Mouse (Mus musculus): Measurements from ENCODE around the gene Sh3gl3. TPM values are rescaled to one million over a fixed set of nuclear protein-coding genes. Genes with fewer than 3 reads are reported as not detected.
"Not testable (repeated sequence)": the region's sequence is repeated elsewhere in the genome, so short reads cannot be mapped to it uniquely, and the experiment has no call there.

Gene Sh3gl3
- total RNA-seq, 1 experiment from 2014 or later = not detected

DNA sequence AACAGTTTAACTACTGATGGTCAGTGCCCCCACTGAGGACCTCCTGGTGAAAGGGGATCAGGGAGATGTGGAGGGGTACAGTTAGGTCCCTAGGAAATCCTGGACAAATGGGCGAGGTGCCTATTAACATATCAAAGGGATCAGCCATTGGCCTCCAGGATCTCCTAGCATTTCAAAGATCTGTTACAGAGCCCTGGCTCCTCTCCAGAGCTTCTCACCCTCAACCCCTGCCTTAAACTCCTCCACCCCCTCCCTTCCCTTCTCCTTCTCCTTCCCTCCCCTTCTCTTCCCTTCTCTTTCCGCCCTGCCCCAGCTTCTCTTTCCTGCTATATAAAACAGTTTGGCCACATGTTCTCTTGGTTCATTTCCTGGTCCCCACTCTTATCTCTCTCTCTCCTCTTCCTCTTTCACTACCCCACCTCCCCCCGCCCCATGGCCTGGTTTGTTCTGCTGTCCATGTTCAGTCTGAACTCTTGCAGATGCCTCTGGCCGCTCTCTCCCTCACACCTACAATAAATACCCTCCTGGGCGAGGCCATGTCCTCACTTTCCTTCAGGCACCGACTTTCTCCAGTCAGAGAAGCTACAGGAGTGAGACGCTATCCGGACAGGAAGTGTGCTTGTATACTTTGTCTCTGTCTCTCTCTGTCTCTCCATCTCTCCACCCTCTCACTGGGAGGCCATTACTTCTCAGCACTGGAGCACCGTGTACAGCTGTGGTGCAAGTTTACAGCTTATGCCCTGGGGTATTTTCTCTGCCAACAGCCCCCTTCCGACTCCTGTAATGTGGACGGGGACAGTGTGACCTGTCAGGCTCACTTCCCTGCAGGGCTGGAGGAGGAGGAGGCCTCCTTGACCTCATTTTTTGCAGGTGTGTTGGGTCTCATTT lies 60.6 kb downstream of the Sh3gl3 start:
- ATAC-seq (replicated peaks; ENCODE audit: insufficient number of reproducible peaks, low FRiP score, low TSS enrichment, poor library complexity, severe bottlenecking) = 0 out of 2 replicates have a peak, but pooled peaks have one; percentile 9

DNA sequence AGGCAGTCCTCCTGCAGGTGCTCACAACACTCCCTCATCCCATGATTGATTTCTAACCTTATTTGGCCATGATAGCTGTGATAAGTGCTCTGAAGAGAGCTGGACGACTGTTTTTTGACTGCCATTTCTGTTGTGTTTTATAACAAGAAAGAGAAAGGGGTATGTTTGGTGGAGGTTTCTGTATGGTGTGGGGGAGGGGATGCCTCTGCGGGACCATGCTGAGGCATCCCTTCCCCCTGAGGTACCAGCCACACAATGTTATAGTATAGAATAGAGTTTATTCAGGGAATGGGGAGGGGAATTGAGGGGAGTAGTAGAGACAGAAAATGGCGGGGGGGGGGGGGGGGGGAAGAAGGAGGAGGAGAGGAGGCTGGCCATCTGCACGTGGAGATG lies 61.3 kb downstream of the Sh3gl3 start:
- ATAC-seq (replicated peaks; ENCODE audit: insufficient number of reproducible peaks, low FRiP score, low TSS enrichment, poor library complexity, severe bottlenecking) = no peak

DNA sequence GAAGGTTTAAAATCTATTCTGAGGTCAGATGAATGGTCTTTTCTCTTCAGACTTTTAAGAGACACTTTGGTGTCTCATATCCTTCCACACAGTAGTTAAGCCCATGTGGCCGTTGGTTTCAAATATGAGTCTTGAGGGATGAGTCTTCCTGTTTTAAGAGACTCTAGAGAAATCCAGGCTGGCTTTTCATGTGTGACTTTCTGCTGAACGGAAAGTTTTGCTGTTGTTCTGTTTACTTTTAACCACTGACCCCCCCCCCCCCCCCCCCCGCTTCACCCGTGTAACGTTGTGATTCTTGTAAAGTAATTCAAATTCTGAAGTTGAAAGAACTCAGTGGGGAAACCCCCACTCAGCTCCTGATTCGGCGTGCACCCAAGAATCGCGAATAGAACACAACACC lies 61.8 kb downstream of the Sh3gl3 start:
- ATAC-seq (replicated peaks; ENCODE audit: insufficient number of reproducible peaks, low FRiP score, low TSS enrichment, poor library complexity, severe bottlenecking) = no peak

DNA sequence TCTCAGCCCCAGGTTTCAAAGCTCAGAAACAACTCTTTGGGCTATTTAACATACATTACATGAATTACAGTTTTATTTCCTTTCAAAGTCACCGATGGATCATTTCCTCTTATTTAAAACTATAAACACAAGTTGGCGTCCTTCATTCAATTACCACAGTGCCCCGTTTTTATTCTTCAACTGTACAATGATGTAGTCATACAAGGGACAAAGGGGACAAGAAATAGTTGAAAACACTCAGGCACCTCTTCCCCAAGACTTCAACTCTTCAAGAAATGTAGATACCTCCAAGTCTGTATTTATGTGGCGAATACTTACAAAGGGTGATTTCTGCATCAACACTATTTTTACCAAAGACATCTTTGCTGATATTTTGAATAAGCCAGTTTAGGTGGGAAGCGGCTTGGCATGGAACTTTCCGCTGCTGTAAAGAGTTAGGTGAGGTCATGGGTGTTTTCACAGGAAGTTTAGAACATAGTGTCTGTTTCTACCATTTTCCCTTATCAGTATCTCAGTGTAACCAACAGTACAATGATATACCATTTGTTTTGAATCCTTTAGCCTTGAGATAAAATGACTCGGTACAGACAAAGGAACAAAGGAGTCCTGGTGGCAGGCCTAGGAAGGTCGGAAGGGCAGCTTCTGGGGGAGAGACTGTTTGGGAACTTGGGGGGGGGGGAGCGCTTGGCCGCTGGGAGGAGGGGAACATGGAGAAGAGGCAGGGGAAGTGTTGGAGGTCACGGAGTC lies 62.7 kb downstream of the Sh3gl3 start:
- no peak for ATAC-seq (replicated peaks; ENCODE audit: insufficient number of reproducible peaks, low FRiP score, low TSS enrichment, poor library complexity, severe bottlenecking)

DNA sequence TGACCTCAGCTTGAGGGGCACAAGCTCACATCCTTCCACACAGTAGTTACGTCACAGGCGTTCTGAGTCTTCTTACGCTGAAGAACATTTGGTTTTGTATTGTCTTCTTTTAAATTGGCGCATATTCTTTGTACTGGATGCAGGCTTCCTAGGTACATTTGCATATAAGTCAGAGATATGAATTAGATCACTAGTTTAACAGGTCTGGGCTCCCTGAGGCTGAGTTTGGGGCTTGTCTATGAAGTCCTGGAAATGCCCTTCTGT lies 63.2 kb downstream of the Sh3gl3 start:
- no peak for ATAC-seq (replicated peaks; ENCODE audit: insufficient number of reproducible peaks, low FRiP score, low TSS enrichment, poor library complexity, severe bottlenecking)

DNA sequence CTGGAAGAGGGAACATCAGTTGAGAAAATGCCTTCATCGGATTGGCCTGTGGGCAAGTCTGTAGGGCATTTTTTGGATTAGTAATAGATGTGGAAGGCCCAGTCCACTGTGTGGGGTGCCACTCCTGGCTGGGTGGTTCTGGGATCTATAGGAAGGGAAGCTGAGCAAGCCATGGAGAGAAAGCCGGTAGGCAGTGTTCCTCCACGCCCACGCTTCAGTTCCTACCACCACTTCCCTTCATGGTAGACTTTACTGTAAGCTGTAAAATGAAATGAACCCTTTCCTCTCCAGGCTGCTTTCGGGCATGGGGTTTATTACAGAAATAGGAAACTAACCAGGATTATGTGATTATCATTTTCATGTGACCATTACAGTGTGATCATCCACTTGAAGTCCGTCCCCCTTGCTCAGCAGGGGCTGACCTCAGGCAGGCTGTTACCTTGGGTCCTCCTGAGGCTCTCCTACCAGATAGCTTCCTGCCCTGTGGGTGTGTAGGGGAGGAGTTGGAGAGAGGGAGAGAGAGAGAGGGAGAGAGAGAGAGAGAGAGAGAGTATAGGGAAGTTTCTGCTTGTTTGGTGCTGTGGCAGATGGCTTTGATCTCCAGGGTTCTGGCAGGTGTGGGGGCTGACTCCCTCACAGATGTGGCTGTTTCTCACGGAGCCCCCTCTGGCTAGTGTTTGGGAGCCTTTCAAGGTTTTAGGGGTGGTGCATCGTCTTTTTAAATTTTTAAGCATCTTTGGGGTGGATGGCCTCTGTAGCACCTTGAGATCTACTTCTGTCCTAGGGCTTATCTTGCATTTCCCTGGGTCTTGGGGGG lies 67.0 kb downstream of the Sh3gl3 start:
- no peak for ATAC-seq (replicated peaks; ENCODE audit: insufficient number of reproducible peaks, low FRiP score, low TSS enrichment, poor library complexity, severe bottlenecking)

DNA sequence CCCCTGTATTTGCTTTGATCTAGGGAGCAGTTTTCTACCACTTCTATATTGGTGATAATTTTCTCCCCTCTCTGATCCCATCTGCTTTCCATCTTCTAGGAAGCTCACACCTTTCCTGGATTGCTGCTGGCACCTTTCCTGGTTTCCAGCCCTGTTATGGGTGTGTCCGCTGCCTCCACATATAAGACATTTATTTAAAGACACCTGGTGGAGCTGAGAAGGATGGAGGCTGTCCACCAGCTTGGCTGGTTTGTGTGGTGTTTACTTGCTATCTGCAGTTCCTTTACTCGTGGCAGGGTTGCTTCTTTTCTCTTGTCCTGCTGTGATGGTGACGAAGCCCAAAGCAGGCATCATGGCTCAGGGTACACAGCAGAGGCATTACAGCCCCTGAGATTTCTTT lies 71.1 kb downstream of the Sh3gl3 start:
- ATAC-seq (replicated peaks; ENCODE audit: insufficient number of reproducible peaks, low FRiP score, low TSS enrichment, poor library complexity, severe bottlenecking) = no peak

DNA sequence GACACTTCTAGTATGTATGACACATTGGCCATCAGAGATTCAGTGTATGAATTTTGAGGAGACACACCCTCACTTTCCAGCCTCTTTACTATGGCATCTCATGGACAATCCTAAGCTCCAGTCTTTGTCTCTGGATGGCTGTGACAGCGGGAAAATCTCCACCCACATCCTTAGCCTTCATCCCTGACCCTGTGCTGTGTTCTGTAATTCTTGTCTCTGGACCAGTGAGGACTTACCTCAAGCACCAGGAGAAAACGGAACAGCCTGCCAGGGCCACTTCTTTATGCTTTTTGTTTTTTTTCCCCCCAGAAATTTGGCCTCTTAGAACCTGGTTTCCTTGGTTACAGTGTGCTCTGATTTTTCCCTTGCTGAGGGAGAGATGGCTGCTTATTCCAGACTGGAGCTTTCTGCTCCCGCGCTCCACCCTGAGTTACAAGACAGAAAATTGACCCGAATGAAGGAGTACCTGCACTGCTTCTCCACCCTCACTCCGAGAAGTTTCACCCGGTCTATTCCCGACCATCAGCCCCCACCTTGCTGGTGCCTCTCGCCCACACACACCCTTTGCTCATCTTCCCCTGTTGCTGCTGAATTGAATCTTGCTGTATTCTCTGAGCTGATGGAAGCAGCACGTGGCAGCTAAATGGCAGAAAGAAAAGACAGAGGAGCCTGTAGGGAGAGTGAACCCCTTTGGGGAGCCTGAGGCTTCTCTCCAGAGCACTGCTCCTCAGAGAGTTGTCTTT lies 75.5 kb downstream of the Sh3gl3 start:
- ATAC-seq (replicated peaks; ENCODE audit: insufficient number of reproducible peaks, low FRiP score, low TSS enrichment, poor library complexity, severe bottlenecking) = no peak

DNA sequence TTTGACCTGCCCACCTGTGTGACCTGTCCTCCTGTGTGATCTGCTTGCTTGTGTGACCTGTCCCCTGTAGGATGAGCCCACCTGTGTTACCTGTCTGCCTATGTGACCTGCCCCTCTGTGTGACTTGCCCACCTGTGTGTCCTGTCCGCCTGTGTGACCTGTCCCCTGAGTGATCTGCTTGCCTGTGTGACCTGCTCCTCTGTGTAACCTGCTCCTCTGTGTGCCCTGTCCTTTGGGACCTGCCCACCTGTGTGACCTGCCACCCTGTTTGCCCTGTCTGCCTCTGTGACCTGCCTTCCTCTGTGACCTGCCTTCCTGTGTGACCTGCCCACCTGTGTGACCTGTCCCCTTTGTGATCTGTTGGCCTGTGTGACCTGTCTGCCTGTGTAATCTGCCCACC lies 79.7 kb downstream of the Sh3gl3 start:
- no peak for ATAC-seq (replicated peaks; ENCODE audit: insufficient number of reproducible peaks, low FRiP score, low TSS enrichment, poor library complexity, severe bottlenecking)

DNA sequence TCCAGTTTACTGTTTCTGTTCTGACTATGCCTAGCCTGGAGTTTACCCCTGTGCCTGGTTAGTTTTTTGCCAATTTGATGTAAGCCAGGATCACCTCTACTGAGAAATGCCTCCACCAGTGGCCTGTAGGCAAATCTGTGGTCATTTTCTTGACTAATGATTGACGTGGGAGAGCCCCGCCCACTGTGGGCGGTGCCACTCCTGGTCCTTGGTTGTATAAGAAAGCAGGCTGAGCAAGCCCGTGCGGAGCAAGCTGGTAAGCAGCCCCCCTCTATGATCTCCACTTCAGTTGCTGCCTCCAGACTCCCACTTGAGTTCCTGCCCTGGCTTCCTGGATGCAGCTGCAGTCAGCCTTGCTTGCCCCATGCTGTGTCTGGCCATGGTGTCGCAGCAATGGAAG lies 83.3 kb downstream of the Sh3gl3 start:
- ATAC-seq (replicated peaks; ENCODE audit: insufficient number of reproducible peaks, low FRiP score, low TSS enrichment, poor library complexity, severe bottlenecking) = no peak

DNA sequence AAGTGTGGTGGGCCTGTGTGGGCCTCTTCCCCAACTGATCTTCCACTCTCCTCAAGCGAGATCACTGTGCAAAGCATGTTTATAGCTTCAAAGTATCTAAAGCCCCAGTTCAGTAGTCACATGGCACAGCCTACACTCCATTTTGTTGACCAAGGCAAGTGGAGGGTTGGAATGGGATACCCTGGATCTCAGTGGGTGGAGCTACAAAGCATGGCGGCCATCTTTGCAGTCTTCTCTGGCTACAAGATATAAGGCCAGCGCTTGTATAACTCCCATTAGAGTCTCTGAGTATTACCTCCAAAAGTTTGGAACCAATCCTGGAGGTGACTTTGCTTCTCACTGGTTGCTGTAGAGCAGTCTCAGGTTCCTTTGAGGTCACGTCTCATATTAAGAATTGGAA lies 83.9 kb downstream of the Sh3gl3 start:
- no peak for ATAC-seq (replicated peaks; ENCODE audit: insufficient number of reproducible peaks, low FRiP score, low TSS enrichment, poor library complexity, severe bottlenecking)

DNA sequence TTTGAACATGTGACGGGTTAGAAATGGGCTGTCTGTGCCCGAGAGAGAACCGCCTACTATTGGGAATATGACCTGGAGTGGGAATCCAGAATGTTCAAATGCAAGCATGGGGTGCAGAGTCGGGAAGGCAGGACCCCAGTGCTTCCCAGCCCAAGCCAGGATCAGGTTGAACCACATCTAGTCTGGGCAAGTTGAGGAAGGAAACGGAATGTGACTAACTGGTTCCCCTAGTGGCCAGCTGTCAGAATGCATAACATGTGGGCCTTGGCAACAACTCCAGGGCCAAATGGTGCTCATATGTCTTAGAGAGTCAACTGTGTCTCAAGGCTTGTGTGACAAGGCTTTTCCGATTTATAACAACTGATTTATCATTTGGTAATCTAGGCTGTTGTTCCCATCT lies 86.6 kb downstream of the Sh3gl3 start:
- ATAC-seq (replicated peaks; ENCODE audit: insufficient number of reproducible peaks, low FRiP score, low TSS enrichment, poor library complexity, severe bottlenecking) = no peak

DNA sequence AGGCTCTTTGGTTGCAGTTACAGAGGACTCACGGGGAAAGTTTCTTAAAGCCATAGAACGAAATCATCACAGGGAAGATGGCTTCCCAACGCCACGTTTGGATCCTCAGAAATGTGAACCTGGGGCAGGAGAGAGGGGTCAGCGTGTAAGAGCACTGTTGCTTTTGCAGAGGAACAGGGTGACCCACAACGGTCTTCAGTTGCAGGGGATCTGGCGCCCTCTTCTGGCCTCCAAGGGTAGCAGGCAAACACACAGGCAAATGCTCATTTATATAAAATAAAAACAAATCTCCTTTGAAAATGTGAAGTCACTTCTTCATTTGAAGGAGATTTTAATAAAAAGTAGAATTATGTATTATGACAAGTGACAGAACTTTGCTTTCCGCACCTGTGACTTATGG lies 89.5 kb downstream of the Sh3gl3 start:
- no peak for ATAC-seq (replicated peaks; ENCODE audit: insufficient number of reproducible peaks, low FRiP score, low TSS enrichment, poor library complexity, severe bottlenecking)

DNA sequence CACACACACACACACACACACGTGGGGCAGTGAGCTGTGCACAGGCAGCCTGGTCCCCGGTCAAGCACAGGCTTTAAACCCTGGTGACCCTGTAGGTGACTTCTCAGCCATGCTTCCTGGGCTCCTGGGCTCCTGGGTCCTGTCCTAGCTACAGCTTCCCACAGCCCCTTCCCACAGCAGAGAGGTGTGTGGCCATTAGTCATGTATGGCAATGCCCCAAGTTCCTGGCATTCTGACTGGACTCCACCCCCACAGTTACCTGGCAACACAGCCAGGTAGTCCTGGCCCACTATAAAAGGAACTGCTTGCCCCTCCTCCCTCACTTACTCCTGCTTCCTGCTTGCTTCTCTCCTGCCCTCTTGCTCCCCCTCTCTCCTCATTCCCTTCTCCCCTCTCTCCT lies 90.5 kb downstream of the Sh3gl3 start:
- ATAC-seq (replicated peaks; ENCODE audit: insufficient number of reproducible peaks, low FRiP score, low TSS enrichment, poor library complexity, severe bottlenecking) = no peak

DNA sequence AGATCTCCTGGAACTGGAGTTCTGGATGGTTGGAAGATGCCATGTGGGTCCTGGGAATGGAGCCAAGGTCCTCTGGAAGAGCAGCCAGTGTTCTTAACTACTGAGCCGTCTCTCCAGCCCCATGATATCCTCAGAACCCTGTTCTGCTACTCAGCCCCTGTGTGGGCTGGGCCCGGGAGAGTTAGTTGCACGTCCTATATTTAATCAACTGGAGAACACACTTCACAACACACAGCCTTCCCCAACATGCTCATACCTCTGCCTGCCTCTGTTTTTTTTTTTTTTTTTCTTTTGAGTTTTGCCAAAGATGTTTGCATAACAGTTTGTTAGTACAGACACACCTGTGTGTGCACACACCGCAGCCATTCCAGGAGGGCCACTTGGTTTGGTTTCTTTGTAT lies 91.7 kb downstream of the Sh3gl3 start:
- ATAC-seq (replicated peaks; ENCODE audit: insufficient number of reproducible peaks, low FRiP score, low TSS enrichment, poor library complexity, severe bottlenecking) = no peak

DNA sequence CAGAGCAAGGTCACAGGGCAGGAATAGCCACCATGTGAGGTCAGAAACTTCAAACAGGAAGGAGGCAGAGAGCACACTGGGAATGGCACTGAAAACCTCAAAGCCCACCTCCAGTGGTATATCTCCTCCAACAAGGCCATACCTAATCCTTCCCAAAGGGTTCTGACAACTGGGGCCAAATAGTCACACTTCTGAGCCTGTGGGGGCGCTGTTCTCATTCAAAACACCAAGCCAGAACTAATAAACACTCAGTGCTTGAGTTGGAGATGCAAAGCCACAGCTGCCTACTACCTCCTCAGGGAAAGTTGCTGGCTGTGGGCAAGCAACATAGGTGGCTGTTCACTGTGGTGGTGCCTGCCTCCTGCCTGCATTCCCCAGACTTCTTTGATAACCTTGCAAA lies 96.3 kb downstream of the Sh3gl3 start:
- ATAC-seq (replicated peaks; ENCODE audit: insufficient number of reproducible peaks, low FRiP score, low TSS enrichment, poor library complexity, severe bottlenecking) = no peak

DNA sequence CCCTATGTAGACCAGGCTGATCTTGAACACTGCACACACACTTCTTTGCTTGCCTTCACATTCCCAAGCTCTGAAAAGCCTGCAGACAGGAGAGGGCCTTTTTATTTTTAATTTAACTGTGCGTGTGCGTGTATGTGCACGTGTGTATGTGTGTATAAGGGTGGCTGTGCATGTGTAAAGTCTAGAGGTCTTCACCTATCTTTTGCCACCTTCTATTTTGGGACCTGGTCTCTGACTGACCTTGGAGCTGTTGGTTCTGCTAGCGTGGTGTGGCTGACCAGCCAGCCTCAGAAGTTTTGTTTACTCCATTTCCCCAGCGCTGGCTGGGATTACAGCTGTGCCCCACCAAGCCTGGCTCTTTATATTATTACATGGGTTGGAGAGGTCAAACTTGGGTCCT lies 98.1 kb downstream of the Sh3gl3 start:
- no peak for ATAC-seq (replicated peaks; ENCODE audit: insufficient number of reproducible peaks, low FRiP score, low TSS enrichment, poor library complexity, severe bottlenecking)

DNA sequence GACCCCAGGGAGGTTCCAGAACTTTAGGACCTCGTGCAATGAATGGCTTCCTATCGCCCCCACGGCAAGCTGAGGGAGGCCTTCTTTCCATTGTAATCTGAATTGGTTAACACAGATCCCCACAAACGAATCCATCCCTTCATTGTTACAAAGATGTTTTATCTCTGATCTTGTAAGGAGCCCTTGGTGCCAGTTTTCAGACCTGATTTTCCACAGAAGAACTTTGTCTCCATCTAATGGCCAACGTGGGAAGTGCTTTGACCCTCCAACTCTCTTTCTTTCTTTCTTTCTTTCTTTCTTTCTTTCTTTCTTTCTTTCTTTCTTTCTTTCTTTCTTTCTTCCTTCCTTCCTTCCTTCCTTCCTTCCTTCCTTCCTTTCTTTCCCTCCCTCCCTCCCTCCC lies 99.2 kb downstream of the Sh3gl3 start:
- ATAC-seq (replicated peaks; ENCODE audit: insufficient number of reproducible peaks, low FRiP score, low TSS enrichment, poor library complexity, severe bottlenecking) = not testable (repeated sequence)

Data from monocyte, adult 5-6 weeks (primary cell).